Mouse (Mus musculus) kidney, adult 2 months (tissue): ENCODE measurements around the gene Coa4. TPM values are rescaled to one million over a fixed set of nuclear protein-coding genes. Genes with fewer than 3 reads are reported as not detected.

Source experiments
- DNase-seq: peaks from one replicate; pipeline ENCODE4 v3.0.0; 2021
- H3K27ac ChIP-seq: fragments of 200-500 bp; 2 replicates; pipeline ENCODE4 v1.5.1; 2012; ENCODE audit warnings: low read depth, low read length, control low read depth, inconsistent platforms; ENCODE audit not compliant: insufficient read depth
- H3K27me3 ChIP-seq: fragments of 200-500 bp; replicated peaks from 2 replicates; pipeline ENCODE4 v1.6.1; 2012; ENCODE audit warnings: mild to moderate bottlenecking, moderate library complexity, low read length, inconsistent platforms; ENCODE audit not compliant: control insufficient read depth, insufficient read depth
- H3K36me3 ChIP-seq: fragments of 200-500 bp; 2 replicates; pipeline ENCODE4 v1.6.1; 2012; ENCODE audit warnings: mild to moderate bottlenecking, moderate library complexity, low read length, inconsistent platforms; ENCODE audit not compliant: control insufficient read depth, insufficient read depth
- H3K4me1 ChIP-seq: fragments of 200-500 bp; 2 replicates; pipeline ENCODE4 v1.6.1; 2011; ENCODE audit warnings: low read length; ENCODE audit not compliant: control insufficient read depth, insufficient read depth
- H3K4me3 ChIP-seq: fragments of 200-500 bp; 2 replicates; pipeline ENCODE4 v1.5.1; 2011; ENCODE audit warnings: mild to moderate bottlenecking, low read depth, low read length, control low read depth; ENCODE audit not compliant: insufficient read depth
- CTCF ChIP-seq: fragments of 200-500 bp; conservative IDR thresholded peaks from 2 replicates; pipeline ENCODE4 v1.5.1; 2011; ENCODE audit warnings: low read depth, mild to moderate bottlenecking, control low read depth, low read length, moderate library complexity, mixed read lengths; ENCODE audit not compliant: insufficient read depth, insufficient read length
- POLR2A ChIP-seq: fragments of 200-500 bp; IDR thresholded peaks from one replicate; pipeline ENCODE4 v1.6.1; 2011; ENCODE audit warnings: low read depth, low read length, control low read depth
- WGBS: fragments of 180-500 bp; shearing (Covaris S2); methylation state at CpG from one replicate; pipeline ENCODE4 v1.1.7; 2018; 5-methylcytosine and 5-hydroxymethylcytosine counted together
- polyA plus RNA-seq: library from polyadenylated mRNA; depleted of rRNA; stranded (reverse); fragments of >200 nt; gene quantifications from 2 replicates; pipeline ENCODE4 v1.2.3, GENCODE M21; 2012

Coa4 gene
- polyA plus RNA-seq, 1 experiment = 16.1 TPM

DNA sequence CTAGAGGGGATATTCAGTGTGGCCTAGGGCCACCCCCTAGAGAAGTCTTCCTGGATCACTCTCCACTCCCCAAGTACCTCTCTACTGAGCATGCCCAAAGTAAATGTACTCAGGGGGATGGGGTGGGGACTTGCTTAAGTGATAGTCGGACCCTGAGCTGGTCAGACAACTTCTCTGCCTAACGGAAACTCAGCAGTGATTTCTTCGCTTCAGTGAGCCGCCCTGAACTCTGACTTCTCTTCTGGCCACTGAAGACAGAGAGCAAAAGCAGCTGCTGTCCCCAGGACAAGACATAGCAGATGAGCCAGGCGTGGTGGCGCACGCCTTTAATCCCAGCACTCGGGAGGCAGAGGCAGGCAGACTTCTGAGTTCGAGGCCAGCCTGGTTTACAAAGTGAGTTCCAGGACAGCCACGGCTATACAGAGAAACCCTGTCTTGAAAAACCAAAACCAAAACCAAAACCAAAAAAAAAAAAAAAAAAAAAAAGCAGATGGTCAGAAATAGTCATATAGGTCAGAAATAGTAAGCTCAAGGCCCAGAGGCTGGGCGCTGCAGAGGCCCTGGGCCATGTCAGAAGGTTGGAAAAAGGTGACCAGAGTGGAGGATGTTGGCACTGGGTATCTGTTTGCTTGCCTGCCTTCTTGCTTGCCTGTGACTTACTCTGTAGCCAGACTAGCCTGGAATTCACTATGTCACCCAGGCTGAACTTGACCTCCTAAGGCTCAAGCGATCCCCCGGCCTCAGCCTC lies 32.0 kb upstream of the Coa4 start:
- TF ChIP-seq POLR2A (no peak), CTCF (no peak)
- WGBS = 56% methylated on average over 13 of the region's 13 CpGs
- H3K27ac ChIP-seq = no peak overlapping the region
- no peaks in the 10 kb centered on the region for H3K36me3 ChIP-seq
- no peaks in the 10 kb centered on the region for H3K27me3 ChIP-seq
- peak; percentile 28 for DNase-seq
- H3K4me1 ChIP-seq = no peaks in the 10 kb centered on the region
- no peak overlapping the region for H3K4me3 ChIP-seq

DNA sequence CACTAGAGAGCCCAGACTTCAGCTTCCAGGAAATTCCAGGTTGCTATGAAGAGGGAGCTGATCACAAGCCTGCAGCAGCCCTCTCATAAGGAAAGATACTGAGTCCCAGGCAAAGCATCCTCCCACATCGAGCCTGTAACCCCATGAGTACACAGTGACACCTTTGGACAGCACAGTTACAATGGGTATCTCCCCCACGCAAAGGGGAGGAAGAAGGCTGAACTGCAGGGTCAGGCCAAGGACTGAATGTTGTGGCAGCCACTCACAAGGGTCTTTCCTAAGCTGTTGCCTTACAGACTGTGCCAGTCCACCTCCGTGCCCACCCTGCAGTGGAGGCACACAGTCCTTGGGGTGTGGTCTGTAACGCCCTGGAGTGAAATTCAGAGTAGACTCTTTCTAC lies 30.4 kb upstream of the Coa4 start:
- H3K4me1 ChIP-seq = no peaks in the 10 kb centered on the region
- no peak overlapping the region for H3K27ac ChIP-seq
- H3K27me3 ChIP-seq = no peaks in the 10 kb centered on the region
- H3K4me3 ChIP-seq = no peak overlapping the region
- DNase-seq = no peak
- TF ChIP-seq CTCF = no peak
- no peak for TF ChIP-seq POLR2A
- WGBS = 46% methylated on average over 4 of the region's 4 CpGs
- H3K36me3 ChIP-seq = no peaks in the 10 kb centered on the region

DNA sequence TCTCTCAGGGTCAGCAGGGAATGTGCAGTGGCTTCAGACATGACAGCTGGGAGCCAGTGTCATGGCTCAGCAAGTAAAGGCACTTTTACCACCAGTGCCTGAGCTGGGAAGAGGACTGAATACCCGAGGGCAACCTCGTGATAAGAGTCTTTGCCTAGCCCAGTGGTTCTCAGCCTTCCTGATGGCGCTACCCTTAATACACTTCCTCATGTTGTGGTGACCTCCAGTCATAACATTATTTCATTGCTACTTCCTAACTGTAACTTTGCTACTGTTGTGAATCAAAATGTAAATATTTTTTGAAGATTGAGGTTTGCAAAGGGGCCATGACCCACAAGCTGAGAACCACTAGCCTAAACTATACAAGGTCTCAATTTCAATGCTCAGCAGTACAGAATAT lies 28.2 kb upstream of the Coa4 start:
- Histone ChIP-seq H3K4me3 (no peak overlapping the region), H3K27ac (no peak overlapping the region), H3K27me3 (no peaks in the 10 kb centered on the region), H3K36me3 (no peaks in the 10 kb centered on the region), H3K4me1 (no peaks in the 10 kb centered on the region)
- 55% methylated on average over 3 of the region's 3 CpGs for WGBS
- DNase-seq = no peak
- TF ChIP-seq POLR2A = no peak

DNA sequence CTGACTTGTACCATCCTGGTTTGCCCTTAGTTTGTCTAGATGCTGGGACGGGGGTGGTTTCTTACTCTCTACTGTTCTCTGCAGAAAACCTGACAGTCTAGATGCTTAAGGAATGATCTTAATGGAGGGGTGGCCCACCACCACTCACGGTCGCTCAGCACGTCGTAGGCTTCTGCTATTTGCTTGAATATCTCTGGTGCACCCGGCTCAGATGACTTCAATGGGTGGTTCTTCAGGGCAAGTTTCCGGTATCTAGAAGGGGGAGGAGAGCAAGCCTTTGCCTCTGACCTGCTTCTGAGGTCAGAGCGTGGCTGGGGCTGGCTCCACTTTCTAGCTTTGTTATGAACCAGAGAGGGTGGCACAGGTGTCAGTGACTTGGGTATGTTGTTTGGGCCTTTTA lies 25.3 kb upstream of the Coa4 start:
- H3K4me1 ChIP-seq = no peaks in the 10 kb centered on the region
- H3K27me3 ChIP-seq = no peaks in the 10 kb centered on the region
- DNase-seq = no peak
- H3K4me3 ChIP-seq = no peak overlapping the region
- WGBS = 61% methylated on average over 8 of the region's 8 CpGs
- H3K36me3 ChIP-seq = no peaks in the 10 kb centered on the region
- TF ChIP-seq POLR2A (no peak), CTCF (no peak)
- no peak overlapping the region for H3K27ac ChIP-seq

DNA sequence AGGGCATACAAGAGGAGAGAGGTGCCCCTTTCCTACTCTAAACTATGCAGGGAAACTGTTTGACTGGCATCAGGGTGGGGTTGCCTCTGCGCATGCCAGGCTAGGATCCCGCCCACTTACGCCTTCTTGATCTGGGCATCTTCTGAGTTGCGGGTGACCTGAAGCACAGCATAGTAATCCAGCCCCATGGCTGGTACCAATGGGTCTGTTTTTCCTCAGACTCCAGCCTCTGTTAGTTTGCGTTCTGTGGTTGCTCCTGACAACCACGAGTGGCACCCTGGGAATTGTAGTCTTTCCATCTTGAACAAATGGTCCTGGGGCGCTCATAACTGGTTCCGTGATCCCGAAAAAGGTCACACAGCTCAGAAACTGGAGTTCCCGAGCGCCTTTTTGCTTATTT lies 22.3 kb upstream of the Coa4 start, which contains the start of gene Dnajb13:
TSS of gene Dnajb13 (minus strand) at position 388 of the 400 bp plus-strand sequence.
- Histone ChIP-seq H3K36me3 (no peaks in the 10 kb centered on the region), H3K4me1 (no peaks in the 10 kb centered on the region), H3K27me3 (no peaks in the 10 kb centered on the region), H3K4me3 (no peak within 1 kb of the TSS), H3K27ac (no peak within 1 kb of the TSS)
- TF ChIP-seq CTCF (no peak), POLR2A (no peak)
- no peak for DNase-seq
- WGBS = 52% methylated on average over 11 of the region's 11 CpGs

DNA sequence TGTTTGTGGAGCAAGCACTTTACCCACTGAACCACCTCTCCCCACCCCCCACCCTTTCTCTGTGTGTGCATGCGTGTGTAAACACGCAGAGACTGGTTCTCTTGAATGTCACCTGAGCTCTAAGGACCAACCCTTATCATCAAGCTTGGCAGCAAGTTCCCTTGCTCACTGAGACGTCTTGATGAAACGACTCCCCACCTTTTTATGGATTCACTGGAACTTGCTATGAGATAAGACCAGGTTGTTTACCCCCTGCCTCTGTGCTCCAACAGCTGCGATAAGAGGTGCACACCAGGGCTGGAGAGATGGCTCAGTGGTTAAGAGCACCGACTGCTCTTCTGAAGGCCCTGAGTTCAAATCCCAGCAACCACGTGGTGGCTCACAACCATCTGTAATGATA lies 16.7 kb upstream of the Coa4 start:
- H3K27me3 ChIP-seq = no peaks in the 10 kb centered on the region
- DNase-seq = no peak
- no peaks in the 10 kb centered on the region for H3K4me1 ChIP-seq
- no peak overlapping the region for H3K4me3 ChIP-seq
- no peak overlapping the region for H3K27ac ChIP-seq
- no peak for TF ChIP-seq CTCF
- TF ChIP-seq POLR2A = no peak
- 59% methylated on average over 7 of the region's 7 CpGs for WGBS
- no peaks in the 10 kb centered on the region for H3K36me3 ChIP-seq

DNA sequence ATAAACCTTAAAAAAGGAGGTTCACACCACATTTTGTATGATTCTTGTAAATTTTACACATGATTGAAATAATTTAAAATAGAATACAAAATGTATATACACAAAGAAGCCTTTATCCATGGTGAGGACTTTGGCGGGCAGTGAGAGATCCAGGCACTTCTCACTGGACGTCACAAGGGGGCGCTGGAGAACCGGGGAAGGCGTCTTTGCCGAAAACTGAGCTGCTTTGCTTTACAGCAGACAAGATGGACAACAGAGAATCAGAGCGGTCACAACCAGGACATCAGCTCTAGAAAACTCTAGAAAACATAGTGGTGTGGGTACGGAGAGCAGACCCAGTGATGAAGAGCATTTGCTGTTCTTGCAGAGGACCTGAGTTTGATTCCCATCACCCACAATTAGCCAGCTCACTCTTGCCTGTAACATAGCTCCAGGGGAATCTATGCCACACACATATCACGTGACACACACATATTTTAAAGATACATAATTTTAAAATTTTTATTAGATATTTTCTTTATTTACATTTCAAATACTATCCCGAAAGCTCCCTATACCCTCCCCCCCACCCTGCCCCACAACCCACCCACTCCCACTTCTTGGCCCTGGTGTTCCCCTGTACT lies 16.1 kb upstream of the Coa4 start:
- Histone ChIP-seq H3K4me3 (no peak overlapping the region), H3K27ac (no peak overlapping the region), H3K4me1 (no peaks in the 10 kb centered on the region), H3K27me3 (no peaks in the 10 kb centered on the region), H3K36me3 (no peaks in the 10 kb centered on the region)
- TF ChIP-seq CTCF (peak; percentile 99), POLR2A (no peak)
- WGBS = 21% methylated on average over 10 of the region's 10 CpGs
- peak; percentile 72 for DNase-seq
